Mouse (Mus musculus) forebrain, embryonic 10.5 days (tissue): Measurements from ENCODE around the gene Mybpc2. TPM values are rescaled to one million over a fixed set of nuclear protein-coding genes. Genes with fewer than 3 reads are reported as not detected.

Experiments used
- DNase-seq: peaks from one replicate; pipeline ENCODE4 v3.0.0-alpha.2; 2017; ENCODE audit warnings: low spot score; ENCODE audit errors: extremely low spot score
- H3K27ac ChIP-seq: fragments of 300-500 bp; sonication (generic); 2 replicates; pipeline ENCODE4 v1.5.1; 2016; ENCODE audit warnings: mild to moderate bottlenecking
- H3K27me3 ChIP-seq: fragments of 300-500 bp; sonication (generic); 2 replicates; pipeline ENCODE4 v1.6.1; 2016; ENCODE audit warnings: mild to moderate bottlenecking; ENCODE audit not compliant: poor library complexity, severe bottlenecking
- H3K36me3 ChIP-seq: fragments of 300-500 bp; sonication (generic); replicated peaks from 2 replicates; pipeline ENCODE4 v1.6.1; 2016; ENCODE audit warnings: mild to moderate bottlenecking, moderate library complexity
- H3K4me1 ChIP-seq: fragments of 300-500 bp; sonication (generic); 2 replicates; pipeline ENCODE4 v1.6.1; 2016
- H3K4me3 ChIP-seq: fragments of 300-500 bp; sonication (generic); 2 replicates; pipeline ENCODE4 v1.5.1; 2016; ENCODE audit warnings: mild to moderate bottlenecking, moderate library complexity
- H3K9me3 ChIP-seq: fragments of 300-500 bp; sonication (generic); 2 replicates; pipeline ENCODE4 v1.6.1; 2016; ENCODE audit warnings: mild to moderate bottlenecking, moderate library complexity
- WGBS: fragments of 180-500 bp; shearing (Covaris S2); methylation state at CpG from one replicate; pipeline ENCODE4 v1.1.7; 2016; 5-methylcytosine and 5-hydroxymethylcytosine counted together
- polyA plus RNA-seq: library from polyadenylated mRNA; unstranded; fragments of >200 nt; fragmentation: Nextera tagmentation; extraction: Ambion mirVana; gene quantifications from 2 replicates; pipeline ENCODE4 v1.2.1, GENCODE M21; 2016

The Mybpc2 gene
- polyA plus RNA-seq, 1 experiment from 2014 or later: 0.06 TPM

DNA sequence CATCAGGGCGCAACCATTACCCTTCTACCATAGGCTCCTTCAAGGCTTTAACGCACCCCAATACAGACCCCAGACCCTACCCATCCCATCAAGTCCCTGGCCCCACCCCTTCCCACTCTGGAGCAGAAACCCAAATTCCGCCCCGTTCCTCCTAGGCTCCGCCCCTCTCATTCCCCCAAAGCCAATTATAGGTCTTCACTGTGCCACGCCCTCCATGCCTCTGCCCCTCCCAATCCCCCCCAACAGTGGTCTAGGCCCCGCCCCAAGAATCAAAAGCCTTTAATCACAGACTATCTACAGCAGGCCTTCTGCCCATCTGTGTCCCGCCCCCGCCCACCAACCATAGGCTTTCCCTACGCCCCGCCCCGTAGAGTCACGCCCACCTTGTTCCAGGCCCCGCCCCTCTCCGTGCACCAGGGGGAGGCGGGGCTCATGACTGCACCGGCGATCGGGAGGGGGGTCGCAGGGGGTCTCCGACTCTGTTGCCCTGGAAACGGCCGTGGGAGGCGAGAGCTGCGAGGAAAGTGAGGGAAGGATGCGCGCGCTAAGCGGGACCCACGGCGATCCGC, 28.8 kb upstream of the Mybpc2 start:
- Histone ChIP-seq H3K9me3 (no peaks in the 10 kb centered on the region), H3K4me1 (peaks cover 23% of the 10 kb centered on the region), H3K27me3 (no peaks in the 10 kb centered on the region), H3K27ac (peak overlapping the region; percentile 90), H3K36me3 (peaks cover 34% of the 10 kb centered on the region), H3K4me3 (peak overlapping the region; percentile 89)
- peak; percentile 91 for DNase-seq
- WGBS: 2% methylated on average over 32 of the region's 32 CpGs

DNA sequence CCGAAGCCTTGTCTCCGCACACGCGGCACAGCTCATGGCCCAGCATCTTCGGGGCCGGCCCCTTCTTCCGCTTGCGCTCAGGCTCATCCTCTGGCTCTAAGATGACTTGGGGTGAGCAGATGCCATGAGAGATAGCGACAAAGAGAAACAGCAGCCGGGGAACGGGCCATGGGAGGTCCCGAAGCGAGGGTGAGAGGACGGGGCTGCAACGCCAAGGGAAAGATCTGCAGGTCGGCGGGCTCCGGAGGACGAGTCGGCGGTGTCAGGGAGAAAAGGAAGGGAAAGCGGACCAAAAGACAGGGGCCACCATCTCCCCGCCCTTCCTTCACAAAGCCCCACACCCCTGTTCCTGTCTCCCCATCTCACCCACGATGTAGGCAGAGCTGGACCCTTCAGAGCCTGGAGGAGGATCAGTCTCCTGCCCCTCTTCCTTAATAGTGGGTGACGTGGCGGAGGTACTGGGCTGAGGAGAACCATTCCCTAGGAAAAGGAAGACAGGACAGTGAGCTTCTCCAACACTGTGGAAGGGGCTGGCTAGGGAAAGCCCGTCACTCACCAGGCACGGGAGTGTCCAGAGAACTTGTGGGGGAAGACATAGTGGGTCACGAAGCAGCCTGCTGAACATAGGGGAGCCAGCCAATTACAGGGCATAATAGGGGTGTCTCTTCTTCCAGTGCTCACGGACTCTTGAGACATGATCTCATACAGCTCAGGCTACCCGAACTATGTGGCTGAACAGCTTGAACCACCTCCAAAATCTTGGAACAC, 27.9 kb upstream of the Mybpc2 start:
- no peak for DNase-seq
- 88% methylated on average over 31 of the region's 31 CpGs for WGBS

DNA sequence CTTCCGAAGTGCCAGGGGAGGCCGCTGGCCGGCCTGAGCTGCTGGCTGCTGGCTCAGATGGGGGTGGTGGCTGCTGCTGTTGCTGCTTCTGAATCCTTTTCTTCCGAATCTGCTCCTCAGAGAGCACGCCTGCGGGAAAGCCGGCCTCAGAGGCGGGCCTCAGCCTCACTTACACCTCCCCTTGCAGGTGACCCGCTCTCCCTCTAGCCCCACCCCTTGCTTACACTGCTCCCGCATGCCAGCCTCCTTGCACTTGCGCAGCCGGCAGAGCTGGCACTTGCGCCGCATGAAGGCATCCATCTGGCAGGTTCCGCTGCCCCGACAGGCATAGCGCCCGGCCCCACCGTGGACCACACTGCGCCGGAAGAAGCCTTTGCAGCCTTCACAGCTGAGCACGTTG, 27.3 kb upstream of the Mybpc2 start:
- WGBS: 79% methylated on average over 22 of the region's 22 CpGs
- no peaks in the 10 kb centered on the region for H3K27me3 ChIP-seq
- no peak for DNase-seq
- peaks cover 38% of the 10 kb centered on the region for H3K36me3 ChIP-seq
- H3K27ac ChIP-seq: no peak overlapping the region
- peaks cover under 1% of the 10 kb centered on the region; the same call in 1 of the 2 replicates for H3K9me3 ChIP-seq
- 0 out of 2 replicates have a peak overlapping the region, but pooled peaks have one; percentile 89 for H3K4me3 ChIP-seq
- H3K4me1 ChIP-seq: peaks cover 39% of the 10 kb centered on the region

More for the DNA sequence above, 27.9 kb upstream of the Mybpc2 start:
- Histone ChIP-seq H3K9me3 (no peaks in the 10 kb centered on the region), H3K4me1 (peaks cover 33% of the 10 kb centered on the region), H3K36me3 (peaks cover 34% of the 10 kb centered on the region), H3K4me3 (peak overlapping the region; percentile 89), H3K27ac (no peak overlapping the region), H3K27me3 (no peaks in the 10 kb centered on the region)

DNA sequence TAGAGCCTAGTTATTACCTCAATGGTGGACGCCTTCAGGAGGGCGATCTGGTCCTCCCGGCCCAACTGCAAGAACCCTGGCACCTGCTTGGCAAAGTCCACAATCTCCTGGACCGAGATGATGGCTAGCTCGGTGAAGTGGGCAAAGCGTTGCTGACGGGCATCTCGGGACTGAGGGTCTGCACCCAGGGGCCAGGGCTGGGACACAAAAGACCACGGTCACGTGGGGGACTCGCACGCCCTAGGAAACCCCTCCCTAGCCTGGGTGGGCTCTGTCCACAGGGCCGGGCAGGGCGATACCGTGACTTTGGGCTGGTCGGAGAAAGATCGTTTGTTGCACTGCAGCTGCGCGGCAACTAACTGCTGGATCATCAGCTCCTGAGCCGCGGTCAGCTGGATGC, 26.8 kb upstream of the Mybpc2 start:
- Histone ChIP-seq H3K4me3 (0 out of 2 replicates have a peak overlapping the region, but pooled peaks have one; percentile 14), H3K36me3 (peaks cover 43% of the 10 kb centered on the region), H3K27me3 (no peaks in the 10 kb centered on the region), H3K4me1 (peaks cover 40% of the 10 kb centered on the region), H3K9me3 (peaks cover 5% of the 10 kb centered on the region; the same call in 1 of the 2 replicates), H3K27ac (no peak overlapping the region)
- DNase-seq: no peak
- WGBS: 92% methylated on average over 21 of the region's 21 CpGs

DNA sequence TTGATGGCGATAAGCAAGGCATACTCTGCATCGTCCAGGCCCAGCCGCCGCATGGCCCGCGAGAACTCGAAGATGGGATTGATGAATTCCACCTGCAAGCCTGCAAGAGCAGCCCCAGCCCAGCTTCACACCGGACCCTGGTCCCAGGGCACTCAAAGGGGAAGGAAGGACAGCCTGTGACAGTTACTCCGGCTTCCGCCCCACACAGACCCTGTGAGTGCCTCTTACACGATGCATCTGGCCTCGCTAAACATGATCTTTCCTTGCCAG, 25.9 kb upstream of the Mybpc2 start:
- WGBS: 95% methylated on average over 12 of the region's 12 CpGs
- no peak overlapping the region for H3K27ac ChIP-seq
- DNase-seq: no peak
- no peak overlapping the region for H3K4me3 ChIP-seq
- H3K9me3 ChIP-seq: peaks cover 9% of the 10 kb centered on the region; the same call in 1 of the 2 replicates
- H3K36me3 ChIP-seq: peaks cover 51% of the 10 kb centered on the region
- peaks cover 40% of the 10 kb centered on the region for H3K4me1 ChIP-seq
- H3K27me3 ChIP-seq: no peaks in the 10 kb centered on the region

DNA sequence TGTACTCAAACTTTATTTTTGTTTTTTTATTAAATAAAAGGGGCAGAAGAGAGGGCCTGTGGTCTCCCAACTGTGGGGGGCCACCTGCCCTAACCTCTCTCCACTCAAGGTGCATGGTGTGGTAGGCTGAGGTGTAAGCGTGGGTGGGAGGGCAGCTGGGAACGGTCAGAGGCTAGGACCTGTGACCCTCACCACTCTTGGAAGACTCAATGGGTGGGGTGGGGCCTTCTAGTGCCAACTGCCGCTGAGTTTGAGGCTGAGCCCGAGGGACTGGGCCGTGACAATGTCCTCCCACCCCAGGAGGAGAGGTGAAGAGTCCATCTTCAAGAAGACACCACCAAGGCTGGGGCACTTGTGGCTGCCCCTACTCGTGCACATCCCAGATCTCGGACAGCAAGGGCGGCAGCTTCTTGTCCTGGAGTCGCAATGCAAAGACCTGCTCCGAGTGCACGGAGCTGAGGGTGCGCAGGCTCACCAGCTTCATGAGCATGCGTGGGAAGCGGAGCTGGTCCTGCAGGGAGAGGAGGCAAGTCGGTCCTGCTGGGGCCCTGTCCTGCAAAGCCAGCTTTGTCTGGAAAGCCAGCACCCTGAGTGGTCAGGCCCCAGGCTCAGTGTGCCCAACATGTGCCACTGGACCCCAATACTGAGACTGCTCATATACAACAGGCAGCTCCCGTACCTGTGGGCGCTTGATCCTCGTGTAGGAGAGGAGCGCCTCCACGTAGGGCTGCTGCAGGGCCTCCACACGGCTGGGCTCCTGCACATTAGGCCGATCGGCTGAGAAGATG, 25.4 kb upstream of the Mybpc2 start:
- 94% methylated on average over 23 of the region's 23 CpGs for WGBS
- H3K36me3 ChIP-seq: peaks cover 56% of the 10 kb centered on the region
- no peaks in the 10 kb centered on the region for H3K27me3 ChIP-seq
- H3K4me3 ChIP-seq: no peak overlapping the region
- peaks cover 9% of the 10 kb centered on the region; the same call in 1 of the 2 replicates for H3K9me3 ChIP-seq
- H3K4me1 ChIP-seq: peaks cover 40% of the 10 kb centered on the region
- no peak for DNase-seq
- no peak overlapping the region for H3K27ac ChIP-seq

DNA sequence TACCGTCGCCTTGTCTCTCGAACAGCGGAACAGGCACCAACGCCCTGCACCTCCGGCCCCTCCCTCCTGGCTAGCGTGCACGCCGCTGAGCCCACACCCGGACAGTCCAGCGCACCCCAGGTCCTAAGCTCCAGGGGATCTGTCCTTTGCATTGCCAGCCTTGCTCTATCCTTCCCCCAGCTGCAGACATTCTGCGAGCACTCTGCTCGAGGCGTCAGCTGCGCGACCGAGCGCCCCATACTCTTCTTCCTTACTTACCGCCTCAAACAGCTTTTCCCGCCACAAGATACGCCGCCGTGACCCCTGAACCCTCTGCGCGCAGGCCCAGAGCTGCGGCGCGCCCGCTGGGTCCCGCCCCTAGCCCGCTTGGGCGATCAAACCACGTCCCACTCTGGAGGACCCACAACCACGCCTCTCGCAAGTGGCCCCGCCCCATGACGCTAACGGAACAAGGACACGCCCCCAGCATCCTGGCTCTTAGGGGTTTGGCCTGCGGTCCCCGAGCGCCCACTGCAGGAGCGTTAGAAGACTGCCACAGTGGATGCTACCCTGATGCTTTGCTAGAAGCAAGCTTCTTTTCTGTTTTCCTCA, 24.1 kb upstream of the Mybpc2 start, which contains the start of gene Pold1:
Gene Pold1, minus strand, starts transcription at position 353 of the 591 bp plus-strand sequence.
- DNase-seq: peak; percentile 100
- H3K4me3 ChIP-seq: peak within 1 kb of the TSS; percentile 79
- H3K27me3 ChIP-seq: no peaks in the 10 kb centered on the region
- peaks cover 9% of the 10 kb centered on the region; the same call in 1 of the 2 replicates for H3K9me3 ChIP-seq
- H3K27ac ChIP-seq: peak within 1 kb of the TSS; percentile 92
- peaks cover 32% of the 10 kb centered on the region for H3K4me1 ChIP-seq
- WGBS: under 1% methylated on average over 43 of the region's 43 CpGs
- H3K36me3 ChIP-seq: peaks cover 65% of the 10 kb centered on the region

DNA sequence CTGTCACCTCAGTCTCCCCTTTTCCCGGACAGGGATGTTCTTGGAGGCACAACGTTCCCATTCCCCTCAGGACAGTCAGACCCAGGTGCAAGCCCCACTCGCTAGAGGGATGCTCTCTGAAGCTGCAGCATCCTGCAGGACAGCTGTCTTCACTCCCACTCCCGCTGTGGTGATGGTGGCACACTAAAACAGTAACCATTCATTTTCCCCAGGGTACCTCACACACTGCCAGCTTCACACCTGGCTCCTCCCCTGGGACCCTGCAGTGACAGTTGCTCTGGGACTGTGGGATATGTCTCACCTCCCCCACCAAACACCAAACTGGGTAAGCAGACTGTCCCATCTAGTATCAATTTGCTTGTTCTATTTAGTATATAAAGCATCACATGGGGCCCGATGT, 23.3 kb upstream of the Mybpc2 start:
- H3K4me1 ChIP-seq: peaks cover 25% of the 10 kb centered on the region
- H3K27me3 ChIP-seq: no peaks in the 10 kb centered on the region
- WGBS: 52% methylated on average over 5 of the region's 5 CpGs
- DNase-seq: no peak
- H3K36me3 ChIP-seq: peaks cover 74% of the 10 kb centered on the region
- H3K27ac ChIP-seq: peak overlapping the region; percentile 92
- peak overlapping the region; percentile 79 for H3K4me3 ChIP-seq
- H3K9me3 ChIP-seq: peaks cover 9% of the 10 kb centered on the region; the same call in 1 of the 2 replicates

DNA sequence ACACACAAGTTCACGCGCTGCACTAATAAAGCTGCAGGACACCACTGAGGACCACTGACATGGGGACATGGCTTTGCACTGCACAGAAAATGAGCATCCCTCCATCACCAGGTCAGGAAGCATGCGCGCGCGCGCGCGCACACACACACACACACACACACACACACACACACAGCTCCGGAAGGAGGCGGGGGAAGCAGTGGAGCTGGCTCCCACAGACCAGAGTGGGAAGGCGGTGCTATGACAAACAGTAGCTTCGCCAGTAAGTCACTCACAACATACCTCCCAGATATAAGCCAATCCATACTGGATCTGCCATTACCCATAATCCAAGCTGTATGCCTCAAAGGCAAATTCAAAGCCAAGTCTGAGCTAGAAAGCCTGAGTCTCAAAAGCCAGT, 22.6 kb upstream of the Mybpc2 start:
- Histone ChIP-seq H3K4me1 (peaks cover 18% of the 10 kb centered on the region), H3K27ac (peak overlapping the region; percentile 92; the same call in 1 of the 2 replicates), H3K27me3 (no peaks in the 10 kb centered on the region), H3K4me3 (peak overlapping the region; percentile 79), H3K36me3 (peaks cover 75% of the 10 kb centered on the region), H3K9me3 (peaks cover 9% of the 10 kb centered on the region; the same call in 1 of the 2 replicates)
- WGBS: 97% methylated on average over 13 of the region's 13 CpGs
- DNase-seq: no peak

DNA sequence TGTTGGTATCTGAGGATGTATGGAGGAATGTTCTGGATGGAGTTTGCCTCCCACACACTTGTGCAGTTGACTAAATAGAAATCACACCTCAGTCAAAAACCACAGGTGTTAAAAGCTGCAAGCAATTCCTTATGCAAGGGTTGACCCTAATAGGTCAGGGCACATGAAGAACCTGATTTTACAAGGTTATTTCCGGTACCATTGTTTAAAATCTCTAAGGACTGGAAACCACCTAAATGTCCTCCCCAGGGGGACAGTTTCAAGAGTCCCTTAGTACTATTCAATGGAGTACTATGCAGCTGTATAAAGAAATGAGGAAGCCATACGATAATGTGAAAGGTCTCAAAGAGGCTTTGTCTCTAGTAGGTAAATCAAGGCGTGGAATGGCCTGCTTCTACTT, 21.8 kb upstream of the Mybpc2 start:
- WGBS: 95% methylated on average over 3 of the region's 3 CpGs
- Histone ChIP-seq H3K36me3 (peaks cover 75% of the 10 kb centered on the region), H3K9me3 (peaks cover 9% of the 10 kb centered on the region; the same call in 1 of the 2 replicates), H3K4me1 (peaks cover 18% of the 10 kb centered on the region), H3K27me3 (no peaks in the 10 kb centered on the region), H3K4me3 (no peak overlapping the region; the same call in 1 of the 2 replicates), H3K27ac (no peak overlapping the region)
- DNase-seq: no peak

DNA sequence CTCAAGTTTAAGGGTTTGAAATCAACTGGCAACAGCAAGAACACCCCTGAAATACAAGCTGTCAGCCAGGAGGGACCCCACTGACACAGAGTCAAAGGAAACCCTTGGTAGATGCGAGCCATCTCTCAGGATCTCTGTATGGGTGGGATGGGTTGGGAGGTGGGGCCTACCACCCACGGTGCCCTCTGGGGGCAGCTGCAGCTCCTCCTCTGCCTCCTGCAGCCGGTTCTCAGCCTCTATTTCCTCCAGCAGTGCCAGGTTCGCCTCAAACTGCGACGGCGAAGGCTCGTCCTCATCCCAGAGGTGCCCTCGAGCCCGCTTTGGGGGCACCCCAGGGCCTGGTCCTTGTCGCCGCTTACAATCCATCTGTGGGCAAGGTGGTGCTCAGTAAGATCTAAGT, 18.6 kb upstream of the Mybpc2 start:
- H3K9me3 ChIP-seq: peaks cover 9% of the 10 kb centered on the region; the same call in 1 of the 2 replicates
- H3K36me3 ChIP-seq: peaks cover 87% of the 10 kb centered on the region
- no peaks in the 10 kb centered on the region for H3K27me3 ChIP-seq
- DNase-seq: no peak
- H3K27ac ChIP-seq: no peak overlapping the region
- H3K4me3 ChIP-seq: no peak overlapping the region
- 84% methylated on average over 12 of the region's 12 CpGs for WGBS
- H3K4me1 ChIP-seq: peaks cover 14% of the 10 kb centered on the region

DNA sequence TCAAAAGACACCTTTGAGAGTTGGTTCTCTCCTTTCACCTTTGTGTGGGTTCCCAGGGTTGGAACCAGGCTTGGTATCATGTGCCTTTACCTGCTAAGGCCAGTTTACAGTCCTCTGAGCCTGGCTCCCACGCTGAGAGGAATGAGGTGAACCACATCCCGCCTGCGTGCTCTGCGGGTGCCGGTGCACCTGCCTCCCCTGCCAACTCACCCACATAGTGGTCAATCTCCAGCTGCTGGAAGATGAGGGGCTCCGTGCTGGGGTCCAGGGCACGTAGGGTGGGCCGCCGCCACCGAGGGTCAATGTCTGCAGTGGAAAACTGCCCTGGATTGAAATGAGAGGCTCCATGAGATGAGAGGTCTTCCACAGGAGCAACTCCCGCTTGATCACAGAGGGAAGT, 18.1 kb upstream of the Mybpc2 start:
- no peak for DNase-seq
- no peak overlapping the region for H3K4me3 ChIP-seq
- peaks cover 92% of the 10 kb centered on the region for H3K36me3 ChIP-seq
- peaks cover 9% of the 10 kb centered on the region; the same call in 1 of the 2 replicates for H3K9me3 ChIP-seq
- H3K27ac ChIP-seq: no peak overlapping the region
- H3K4me1 ChIP-seq: peaks cover 9% of the 10 kb centered on the region
- no peaks in the 10 kb centered on the region for H3K27me3 ChIP-seq
- 94% methylated on average over 11 of the region's 11 CpGs for WGBS
